Mouse (Mus musculus) cerebellum, adult 9-10 months (tissue): ENCODE results near the gene Kansl1.

Experiments used
- DNase-seq: peaks from one replicate; pipeline ENCODE4 v3.0.0; 2022

Kansl1 gene

GRCm38 (mm10) chr11:104361790-104362189 lies 106.9 kb downstream of the Kansl1 start:
- DNase-seq = no peak

- DNase-seq = peak; percentile 64
Measured at GRCm38 (mm10) chr11:104346931-104347330, 121.7 kb downstream of the Kansl1 start.

DNA sequence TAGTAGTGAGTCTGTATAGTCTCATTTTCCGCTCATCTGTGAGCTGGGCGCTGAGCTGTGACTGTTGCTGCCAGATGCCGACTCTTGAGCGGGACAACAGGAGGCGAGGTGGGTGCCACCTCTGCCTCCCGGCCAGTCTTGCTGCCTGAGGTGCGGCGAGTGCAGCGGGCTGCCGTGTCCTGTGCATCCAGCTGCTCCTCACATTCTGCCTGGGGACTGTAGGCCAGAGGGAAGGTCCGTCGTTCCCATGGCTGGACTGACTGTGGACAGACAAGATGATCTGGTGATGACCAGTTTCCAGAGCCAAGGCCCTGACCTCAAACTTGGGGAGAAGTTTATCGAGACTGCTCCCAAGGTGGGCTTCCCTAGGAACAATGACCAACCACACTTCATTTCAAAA lies 133.7 kb downstream of the Kansl1 start:
- no peak for DNase-seq

- DNase-seq = no peak
Measured at GRCm38 (mm10) chr11:104334115-104334514, 134.5 kb downstream of the Kansl1 start.

GRCm38 (mm10) chr11:104332105-104332504 lies 136.6 kb downstream of the Kansl1 start:
- no peak for DNase-seq

DNA sequence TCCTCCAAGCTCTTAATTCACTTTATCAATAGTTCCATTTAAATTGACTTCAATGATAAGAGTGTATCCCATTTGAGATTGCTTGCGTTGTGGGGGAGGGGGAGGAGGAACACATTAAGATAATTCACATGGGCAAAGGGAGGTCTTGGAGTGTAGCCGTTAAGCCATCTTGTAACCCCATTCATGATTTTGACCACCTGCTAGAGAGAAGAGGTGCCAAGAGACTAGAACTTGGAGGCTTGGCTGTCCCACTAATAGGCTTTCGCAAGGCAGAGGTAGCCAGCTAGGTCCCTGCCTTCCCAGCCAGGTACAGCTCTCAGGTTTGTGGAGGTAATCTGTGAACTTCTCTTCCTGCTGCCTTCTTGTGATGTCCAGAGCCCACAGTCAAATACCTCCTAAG lies 137.5 kb downstream of the Kansl1 start:
- peak; percentile 54 for DNase-seq

DNA sequence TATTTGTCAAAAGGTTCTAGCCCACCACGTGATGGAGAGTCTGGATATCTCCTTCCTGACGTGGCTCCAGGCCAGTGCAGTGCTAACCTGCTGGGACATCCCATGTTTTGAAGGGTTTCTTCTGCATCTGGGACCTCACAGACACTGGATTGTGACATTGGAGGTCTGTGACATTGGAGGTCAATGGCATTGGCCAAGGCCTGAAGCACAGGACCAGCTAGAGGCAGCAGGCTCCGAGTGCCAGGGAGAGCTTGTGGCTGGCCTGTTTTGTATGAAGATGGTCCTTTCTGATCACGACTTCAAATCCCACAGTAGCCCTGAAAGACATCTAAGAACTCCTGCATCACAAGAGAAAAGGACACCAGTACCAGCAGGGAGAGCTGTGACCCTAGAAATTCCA lies 138.5 kb downstream of the Kansl1 start:
- no peak for DNase-seq

GRCm38 (mm10) chr11:104329185-104329926 lies 139.3 kb downstream of the Kansl1 start:
- DNase-seq = no peak

GRCm38 (mm10) chr11:104327946-104328345 lies 140.7 kb downstream of the Kansl1 start:
- no peak for DNase-seq

DNA sequence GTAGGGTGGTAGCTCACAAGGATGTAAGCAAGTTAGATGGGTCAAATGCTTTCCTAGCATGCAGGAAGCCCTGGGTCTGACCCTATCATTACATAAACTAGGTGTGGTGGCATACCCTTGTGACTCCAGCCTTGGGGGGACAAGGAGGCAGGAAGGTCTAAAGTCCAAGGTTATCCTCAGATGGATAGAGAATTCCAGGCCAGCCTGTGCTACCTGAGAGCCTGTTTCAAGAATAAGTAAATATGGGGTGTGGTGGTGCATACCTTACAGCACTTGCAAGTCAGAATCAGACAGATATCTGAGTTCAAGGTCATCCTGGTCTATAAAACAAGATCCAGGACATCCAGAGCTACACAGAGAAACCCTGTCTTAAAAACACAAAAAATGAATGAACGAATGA lies 141.2 kb downstream of the Kansl1 start:
- no peak for DNase-seq

DNA sequence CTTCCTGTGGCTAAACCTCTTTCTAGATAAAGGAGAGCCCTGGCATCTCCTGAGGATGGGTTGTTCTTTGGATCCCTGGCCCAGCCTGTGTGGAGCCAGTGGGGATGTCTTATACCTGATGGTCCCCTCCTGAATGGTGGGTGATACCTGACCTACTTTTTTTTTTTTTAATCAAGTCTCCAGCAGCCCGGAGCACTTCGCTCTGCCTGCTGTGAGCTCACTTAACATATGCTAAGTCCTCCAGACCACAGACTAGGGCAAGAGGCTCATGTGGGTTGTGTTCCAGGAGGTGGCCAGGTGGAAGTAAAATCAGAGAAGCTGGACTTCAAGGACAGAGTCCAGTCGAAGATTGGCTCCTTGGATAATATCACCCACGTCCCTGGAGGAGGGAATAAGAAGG lies 146.5 kb downstream of the Kansl1 start:
- DNase-seq = no peak

DNA sequence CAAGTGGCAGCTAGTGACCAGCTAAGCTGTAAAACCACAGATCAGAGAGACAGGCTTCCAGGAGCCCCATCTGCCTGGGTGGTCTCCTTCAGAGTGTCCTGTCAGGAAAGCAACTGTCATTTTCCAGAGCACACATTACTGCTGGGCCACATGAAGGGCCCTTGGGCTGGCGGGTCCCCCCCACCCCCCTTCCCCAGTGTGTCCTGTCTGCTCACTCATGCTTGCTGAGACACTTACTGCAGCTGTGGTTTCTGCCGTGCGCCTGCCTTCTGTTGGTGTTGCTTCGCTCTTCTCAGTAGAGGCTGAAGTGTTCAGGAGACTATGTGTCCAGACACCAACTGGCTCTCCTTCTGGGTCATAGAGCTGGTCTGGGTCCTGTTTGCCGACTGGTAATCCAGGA lies 148.2 kb downstream of the Kansl1 start:
- no peak for DNase-seq

DNA sequence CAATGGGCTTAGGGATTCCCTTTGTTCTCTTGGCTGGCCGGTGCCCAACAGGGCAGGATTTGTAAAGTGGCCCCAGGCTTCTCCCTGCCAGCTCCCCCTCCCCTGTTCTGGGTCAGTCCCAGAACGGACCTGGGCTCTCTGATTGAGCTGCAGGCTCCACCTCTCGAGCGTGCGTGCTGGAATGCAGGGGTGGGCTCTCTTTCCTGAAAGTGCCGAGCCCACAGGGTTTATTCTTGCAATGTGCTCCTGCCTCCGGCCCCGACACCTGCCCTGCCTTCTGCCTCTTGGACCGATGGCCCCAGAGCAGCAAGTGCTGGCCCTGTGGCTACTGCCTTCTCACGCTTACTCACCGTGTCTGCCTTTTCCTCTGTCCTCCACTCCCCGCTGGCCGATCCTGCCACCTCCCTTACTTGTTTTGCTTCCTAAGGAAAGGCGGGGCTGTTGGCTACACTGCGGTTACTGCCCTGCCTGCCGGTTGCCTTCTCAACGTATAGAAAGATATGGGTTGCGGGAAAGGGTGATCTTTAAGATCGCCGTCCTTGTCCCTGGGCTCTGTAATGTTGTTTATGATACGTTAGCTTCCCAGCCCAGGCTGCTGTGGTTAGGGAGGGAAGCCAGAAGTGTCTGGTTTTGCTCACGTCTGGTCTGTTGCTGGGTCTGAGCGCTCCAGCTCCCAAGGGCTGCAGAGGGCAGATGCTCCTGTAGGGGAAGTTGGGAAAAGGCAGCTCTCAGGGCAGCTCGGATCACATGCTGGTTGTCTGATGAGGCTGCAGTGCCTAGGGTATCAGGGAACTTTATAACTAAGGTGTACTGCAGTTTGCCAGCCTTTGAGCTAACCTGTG lies 149.5 kb downstream of the Kansl1 start:
- DNase-seq = peak; percentile 57

GRCm38 (mm10) chr11:104317631-104318030 lies 151.0 kb downstream of the Kansl1 start:
- DNase-seq = no peak

- no peak for DNase-seq
Measured at GRCm38 (mm10) chr11:104316685-104317400, 151.8 kb downstream of the Kansl1 start.

- peak; percentile 75 for DNase-seq
Measured at GRCm38 (mm10) chr11:104315703-104316102, 153.0 kb downstream of the Kansl1 start.

DNA sequence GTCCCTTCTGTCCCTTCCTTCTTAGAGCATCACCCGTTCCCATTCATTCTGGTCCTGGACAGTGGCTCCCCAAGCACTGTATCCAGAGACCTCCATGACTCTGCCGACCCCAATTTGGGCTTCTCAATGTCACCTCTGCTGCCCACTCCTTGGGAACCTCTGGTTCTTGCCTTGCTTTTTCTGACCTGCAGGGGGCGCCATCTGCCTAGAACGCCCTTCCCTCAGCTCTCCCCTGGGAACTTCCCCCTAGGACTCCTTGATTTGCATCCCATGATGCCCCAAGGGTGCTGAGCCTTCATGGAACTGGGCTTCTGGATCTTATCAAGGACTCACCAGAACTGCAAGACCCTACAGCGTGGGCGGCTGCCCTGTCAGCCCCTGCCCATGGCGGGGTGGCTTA lies 157.0 kb downstream of the Kansl1 start:
- DNase-seq = no peak

DNA sequence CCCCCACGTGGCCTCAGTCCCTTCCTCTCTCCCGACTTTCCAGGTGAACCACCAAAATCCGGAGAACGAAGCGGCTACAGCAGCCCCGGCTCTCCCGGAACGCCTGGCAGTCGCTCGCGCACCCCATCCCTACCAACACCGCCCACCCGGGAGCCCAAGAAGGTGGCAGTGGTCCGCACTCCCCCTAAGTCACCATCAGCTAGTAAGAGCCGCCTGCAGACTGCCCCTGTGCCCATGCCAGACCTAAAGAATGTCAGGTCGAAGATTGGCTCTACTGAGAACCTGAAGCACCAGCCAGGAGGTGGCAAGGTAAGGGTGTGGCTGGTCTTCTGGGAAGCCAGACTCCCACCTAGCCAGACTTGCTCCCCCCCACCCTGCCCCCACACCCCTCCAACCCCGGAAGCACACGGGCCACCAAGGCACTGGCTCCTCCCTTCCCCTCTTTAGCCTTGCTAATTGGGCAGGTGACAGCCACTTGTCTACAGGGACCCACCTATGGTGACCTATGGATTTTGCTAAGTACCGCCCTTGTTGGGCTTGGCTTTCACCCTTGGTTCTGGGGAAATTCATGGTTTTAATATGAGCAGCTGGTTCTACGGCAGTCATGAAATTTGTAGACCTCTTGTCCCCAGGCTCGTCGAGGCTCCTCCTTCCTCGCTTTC lies 158.3 kb downstream of the Kansl1 start:
- no peak for DNase-seq

DNA sequence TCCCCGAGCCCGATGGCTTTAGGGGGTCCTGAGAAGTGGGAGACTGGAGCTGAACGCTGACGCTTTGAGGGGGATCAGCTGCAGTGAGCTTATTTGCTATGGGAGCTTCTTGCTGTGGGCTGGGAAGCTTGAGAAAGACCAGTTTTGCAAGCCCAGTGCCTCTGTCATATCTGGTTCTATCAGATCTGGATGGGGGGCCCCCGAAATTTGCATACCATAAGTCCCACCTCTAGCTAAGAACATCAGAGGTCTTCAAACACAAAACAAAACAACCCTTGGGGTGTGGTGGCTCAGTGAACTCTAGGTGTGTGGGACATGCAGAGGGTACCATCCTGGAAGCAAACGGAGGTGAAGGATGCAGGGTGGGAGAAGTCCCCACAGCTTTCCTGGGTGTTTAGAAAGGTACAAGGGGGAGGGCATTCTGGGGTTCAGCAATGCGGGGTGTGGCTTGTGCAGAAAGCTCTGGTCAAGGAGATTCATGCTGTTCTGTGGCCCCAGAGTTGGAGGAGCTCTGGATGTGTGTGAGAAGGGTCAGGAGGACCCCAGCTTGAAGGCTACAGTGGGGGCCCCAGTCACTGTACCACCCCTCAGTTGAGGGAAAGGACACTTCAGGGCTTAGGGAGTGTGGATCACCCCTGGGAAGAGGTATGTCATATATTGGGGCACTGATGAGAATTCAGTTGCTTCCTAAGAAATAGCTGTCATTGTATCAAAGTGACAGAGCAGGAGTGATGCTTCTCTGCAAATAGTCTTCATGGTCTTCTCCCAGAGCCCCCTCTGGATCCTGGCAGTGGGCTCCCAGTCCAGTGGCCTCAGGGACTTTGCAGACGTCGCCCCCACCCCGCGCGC lies 159.1 kb downstream of the Kansl1 start:
- DNase-seq = no peak

GRCm38 (mm10) chr11:104307136-104307535 lies 161.5 kb downstream of the Kansl1 start:
- DNase-seq = no peak

DNA sequence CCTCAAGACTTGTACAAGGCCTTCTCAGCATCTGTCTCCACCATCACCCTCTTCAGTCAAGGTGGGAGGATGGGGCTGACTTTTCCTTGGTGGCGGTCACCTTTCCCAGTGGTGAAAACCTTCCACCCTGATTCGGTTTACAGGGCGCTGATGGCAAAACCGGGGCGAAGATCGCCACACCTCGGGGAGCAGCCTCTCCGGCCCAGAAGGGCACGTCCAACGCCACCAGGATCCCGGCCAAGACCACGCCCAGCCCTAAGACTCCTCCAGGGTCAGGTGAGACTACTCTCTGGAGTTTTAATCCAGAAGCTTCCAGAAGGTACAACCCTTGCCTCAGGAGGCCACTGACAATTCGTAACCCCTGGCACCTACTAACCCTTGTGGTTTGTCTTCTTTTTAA lies 162.2 kb downstream of the Kansl1 start:
- no peak for DNase-seq

- DNase-seq = no peak
Measured at GRCm38 (mm10) chr11:104305711-104306110, 162.9 kb downstream of the Kansl1 start.
